Mouse (Mus musculus) CH12.LX (cell line): ENCODE data around the gene Epb41l5.

Experiments
- EP300 ChIP-seq: IDR thresholded peaks from 2 replicates; pipeline ENCODE4 v1.6.1; 2011; ENCODE audit warnings: low read length, improper control_type of control experiment
- MAX ChIP-seq: IDR thresholded peaks from 2 replicates; pipeline ENCODE4 v1.6.1; 2011; ENCODE audit warnings: low read length, improper control_type of control experiment
- POLR2AphosphoS2 ChIP-seq: IDR thresholded peaks from 2 replicates; pipeline ENCODE4 v1.6.1; 2011; ENCODE audit warnings: low read depth, low read length, improper control_type of control experiment

DNA sequence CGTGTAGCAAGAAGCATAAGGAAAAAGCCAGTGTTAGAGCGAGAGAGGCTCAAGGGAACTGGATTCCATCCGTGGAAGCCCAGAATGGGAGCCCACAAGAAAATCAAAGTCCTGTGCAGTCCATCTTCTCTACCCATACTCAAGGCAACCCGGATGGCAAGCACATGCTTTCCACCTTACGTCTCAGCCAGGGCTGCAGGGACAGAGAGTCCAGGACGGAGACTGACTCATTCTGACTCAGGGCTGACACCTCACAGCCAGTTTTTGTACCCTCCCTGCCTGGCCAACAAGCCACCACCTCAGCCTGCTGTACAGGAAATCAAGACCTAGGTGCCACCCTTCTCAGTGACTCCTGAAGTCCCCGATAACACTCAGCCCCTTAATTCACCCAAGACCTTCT, 139.3 kb downstream of the Epb41l5 start:
- TF ChIP-seq POLR2AphosphoS2 = no peak
- no peak for TF ChIP-seq MAX
- no peak for TF ChIP-seq EP300
